Mouse (Mus musculus) testis, postnatal 14 days (tissue): ENCODE measurements around the gene Fchsd2.

Experiments used
- DNase-seq: peaks from one replicate; pipeline ENCODE4 v3.0.0; 2021; ENCODE audit warnings: low spot score

Fchsd2 gene

DNA sequence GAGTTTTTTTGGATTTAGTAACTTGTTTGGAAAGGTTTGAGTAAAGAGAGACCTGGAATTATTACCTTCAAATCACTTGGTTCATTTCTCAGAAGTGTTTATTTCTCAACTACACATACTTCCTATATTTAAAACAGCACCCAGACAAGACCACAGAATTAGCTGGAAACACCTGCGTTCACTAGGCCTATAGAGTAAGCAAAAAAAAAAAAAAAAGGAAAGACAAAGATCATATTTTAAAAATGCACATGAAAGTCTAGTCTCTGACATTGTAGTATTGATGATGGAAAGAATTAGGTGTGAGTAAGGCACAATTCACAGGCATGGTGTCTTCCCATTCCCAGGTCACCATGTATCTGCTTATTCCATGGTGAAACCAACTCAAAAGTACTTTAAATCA is 118.2 kb downstream of the Fchsd2 start:
- no peak for DNase-seq

DNA sequence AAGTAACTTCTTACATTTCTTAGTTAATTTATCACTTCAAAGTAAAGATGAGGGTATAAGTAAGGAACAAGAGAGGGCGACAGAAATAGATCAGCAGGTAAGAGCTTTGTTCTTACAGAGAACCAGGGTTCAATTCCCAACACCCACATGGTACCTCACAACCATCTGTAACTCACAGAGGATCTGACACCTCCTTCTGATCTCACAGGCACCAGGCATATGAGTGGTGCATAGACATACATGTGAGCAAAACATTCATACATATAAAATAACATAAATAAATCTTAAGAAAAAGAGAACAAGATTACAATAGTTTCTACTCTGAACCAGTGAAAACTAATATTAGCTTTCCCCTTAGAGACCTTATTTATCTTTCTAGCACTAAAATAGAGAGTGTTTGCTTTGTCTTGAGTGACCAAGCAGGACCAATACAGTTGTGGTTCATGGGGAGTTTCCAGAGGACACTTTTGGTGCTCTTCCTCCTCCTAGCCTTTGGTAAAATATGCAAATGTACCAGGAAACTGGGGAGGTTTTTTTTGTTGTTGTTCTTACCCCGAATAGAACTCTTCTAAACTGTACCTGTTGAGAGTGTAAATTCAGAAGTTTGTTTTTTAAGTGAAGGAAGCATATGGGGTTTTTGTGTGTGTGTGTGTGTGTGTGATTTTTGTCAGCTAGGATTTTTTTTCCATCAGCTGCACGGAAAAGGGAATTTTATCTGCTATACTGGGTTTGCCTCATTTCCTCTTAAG is 121.0 kb downstream of the Fchsd2 start:
- DNase-seq: no peak

DNA sequence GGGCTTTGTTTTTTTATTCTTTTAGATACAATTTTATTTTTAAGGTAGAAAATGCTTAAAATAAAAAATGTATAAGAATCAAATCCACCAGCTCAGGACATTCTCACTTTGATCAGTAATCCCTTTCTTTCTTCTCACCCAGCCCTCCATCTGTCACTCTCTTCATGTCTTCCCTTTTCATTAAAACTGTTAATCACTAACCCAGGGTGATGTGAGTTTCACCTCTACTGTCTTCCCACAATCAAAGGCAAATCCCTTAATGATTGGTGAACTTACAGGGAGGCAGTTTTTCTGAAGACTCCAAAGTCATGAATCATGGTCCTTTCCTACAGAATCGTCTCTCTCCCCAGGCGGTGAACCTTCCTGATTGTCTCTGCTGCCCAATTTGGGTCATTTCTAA is 124.1 kb downstream of the Fchsd2 start:
- no peak for DNase-seq

DNA sequence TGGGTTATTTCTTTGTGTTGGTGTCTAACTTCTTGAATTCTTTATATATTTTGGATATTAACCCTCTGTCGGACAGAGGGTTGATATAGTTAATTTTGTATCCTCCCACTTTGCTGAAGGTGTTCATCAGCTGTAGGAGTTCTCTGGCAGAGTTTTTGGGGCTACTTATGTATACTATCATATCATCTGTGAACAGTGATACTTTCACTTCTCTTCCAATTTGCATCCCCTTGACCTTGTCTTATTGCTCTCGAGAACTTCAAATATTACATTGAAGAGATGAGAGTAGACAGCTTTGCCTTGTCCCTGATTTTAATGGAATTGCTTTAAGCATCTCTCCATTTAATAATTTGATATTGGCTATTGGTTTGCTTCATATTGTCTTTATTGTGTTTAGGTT is 130.8 kb downstream of the Fchsd2 start:
- no peak for DNase-seq

- DNase-seq: no peak
Measured at GRCm38 (mm10) chr7:101229336-101229735, 136.7 kb downstream of the Fchsd2 start.

DNA sequence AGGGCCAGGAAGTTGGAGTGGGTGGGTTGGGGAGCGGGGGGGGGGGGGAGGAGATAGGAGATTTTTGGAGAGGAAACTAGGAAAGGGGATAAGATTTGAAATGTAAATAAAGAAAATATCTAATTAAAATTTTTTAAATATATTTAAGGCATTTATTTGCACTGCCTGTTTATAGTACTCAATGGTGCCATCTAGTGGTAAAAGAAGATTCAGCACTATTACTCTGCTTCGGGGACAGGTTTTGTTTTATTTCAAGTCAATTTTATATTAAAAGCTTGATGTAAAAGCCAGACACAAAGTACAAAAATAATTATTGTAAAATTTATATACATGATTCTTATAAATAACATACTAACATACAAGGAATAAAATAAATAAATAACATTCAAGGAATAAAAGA is 138.8 kb downstream of the Fchsd2 start:
- no peak for DNase-seq

- DNase-seq: no peak
Measured at GRCm38 (mm10) chr7:101232716-101233115, 140.1 kb downstream of the Fchsd2 start.

DNA sequence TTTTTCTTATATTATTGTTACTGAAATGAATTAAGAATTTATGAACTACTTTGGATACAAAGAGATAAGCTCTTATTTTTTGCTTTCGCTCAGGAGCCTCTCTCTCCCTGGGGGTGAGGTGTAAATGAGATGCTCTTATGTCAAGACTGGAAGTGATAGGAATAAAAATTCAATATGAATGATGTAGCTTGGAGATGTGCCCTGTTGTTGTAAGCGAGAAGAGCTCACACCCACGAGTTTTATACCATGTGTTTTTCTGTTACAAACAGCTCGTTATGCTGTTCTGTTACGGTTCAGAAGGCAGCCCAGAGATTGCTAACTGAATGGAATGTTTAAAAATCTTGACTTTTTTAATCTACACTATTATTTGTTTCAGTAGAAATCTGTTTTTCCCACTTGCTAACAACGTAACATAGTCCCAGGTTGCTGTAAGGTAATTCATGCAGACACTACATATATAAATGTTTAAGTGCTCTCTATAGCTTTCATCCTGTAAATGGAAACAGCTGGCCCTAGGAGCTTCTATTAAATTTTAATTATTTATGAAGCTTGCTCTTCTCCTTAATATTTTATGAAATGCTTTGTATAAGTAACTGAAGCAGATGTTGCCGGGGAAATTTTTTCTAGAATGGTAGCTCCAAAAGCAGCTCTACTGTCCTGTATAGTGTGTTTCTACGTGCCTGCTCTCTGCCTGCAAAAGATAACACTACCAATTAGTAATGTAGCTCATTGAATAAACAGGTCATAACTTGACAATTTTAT is 144.2 kb downstream of the Fchsd2 start:
- no peak for DNase-seq

GRCm38 (mm10) chr7:101248760-101249159 is 156.1 kb downstream of the Fchsd2 start:
- DNase-seq: no peak

DNA sequence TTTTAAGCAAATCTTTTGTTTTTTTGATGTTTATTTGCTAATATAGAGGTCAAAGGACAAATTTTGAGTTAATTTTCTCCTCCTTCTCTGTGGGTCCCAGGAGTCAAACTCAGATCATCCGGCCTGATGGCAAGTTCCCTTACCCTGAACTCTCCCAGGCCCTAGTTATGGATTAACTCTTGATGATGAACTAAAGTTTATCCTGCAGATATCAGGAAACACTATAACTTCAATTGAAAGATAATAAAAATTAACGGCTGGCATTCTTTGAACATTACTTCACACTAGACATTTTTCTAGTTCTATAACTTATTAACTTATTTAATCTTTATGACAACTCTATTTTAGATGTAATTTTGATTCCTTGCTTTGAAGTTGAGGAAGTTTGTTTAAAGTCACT is 156.5 kb downstream of the Fchsd2 start:
- DNase-seq: no peak

GRCm38 (mm10) chr7:101253071-101253470 is 160.4 kb downstream of the Fchsd2 start:
- DNase-seq: no peak

- no peak for DNase-seq
Measured at GRCm38 (mm10) chr7:101258482-101258881, 165.8 kb downstream of the Fchsd2 start.

GRCm38 (mm10) chr7:101261941-101262546 is 169.4 kb downstream of the Fchsd2 start:
- no peak for DNase-seq

GRCm38 (mm10) chr7:101263511-101263910 is 170.8 kb downstream of the Fchsd2 start:
- no peak for DNase-seq

DNA sequence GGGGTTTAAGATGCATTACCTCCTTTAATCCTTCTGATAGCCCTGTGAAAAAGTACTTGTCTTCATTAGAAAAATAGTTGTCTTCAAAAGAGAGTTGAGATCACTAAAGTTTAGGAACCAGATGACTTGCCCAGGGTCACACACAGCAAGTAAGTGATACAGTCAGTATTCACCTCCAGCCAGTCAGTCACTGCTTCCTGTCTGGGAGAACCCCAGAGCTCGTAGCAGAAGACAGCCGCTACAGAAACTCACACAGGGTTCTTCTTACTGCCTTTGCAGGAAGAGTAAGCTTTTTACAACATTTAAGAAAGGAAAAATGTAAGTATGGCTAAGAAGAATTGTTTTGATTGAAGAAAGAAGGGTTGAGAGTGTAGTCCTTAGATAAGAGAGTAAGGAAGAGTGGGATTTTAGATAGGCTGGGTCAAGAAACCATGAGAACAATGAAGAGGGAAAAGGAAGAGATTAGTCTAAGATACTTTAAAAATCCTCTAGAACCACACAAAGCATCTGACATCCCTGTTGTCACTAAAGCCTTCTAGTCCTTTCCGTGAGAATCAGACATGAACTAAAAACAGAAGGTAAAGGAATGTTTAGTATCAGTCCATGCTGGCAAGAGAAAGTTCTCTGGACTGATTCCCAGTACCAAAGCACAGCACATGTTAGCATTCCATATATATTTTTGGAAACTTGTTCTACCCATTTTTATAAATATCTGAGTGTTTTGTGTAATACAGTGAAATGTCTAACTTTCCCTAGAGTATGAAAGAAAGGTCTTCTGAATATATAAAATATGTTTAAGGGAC is 175.0 kb downstream of the Fchsd2 start:
- DNase-seq: no peak

DNA sequence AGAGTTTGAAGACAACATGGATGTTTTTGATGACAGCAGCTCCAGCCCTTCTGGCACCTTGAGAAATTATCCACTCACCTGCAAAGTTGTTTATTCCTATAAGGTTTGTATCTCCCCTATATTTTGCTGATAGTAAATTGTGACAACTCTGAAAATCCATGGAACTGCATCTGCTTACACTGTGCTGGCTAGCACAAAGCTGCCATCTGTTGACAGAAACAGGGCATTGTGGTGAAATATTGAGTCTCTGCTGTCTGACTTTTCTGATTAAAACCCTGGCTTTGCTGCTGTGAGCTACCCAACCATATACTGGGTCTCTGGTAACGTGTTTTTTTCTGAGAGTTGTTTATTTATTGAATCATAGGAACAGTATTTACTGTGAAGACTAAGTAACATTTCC is 178.9 kb downstream of the Fchsd2 start:
- DNase-seq: no peak

DNA sequence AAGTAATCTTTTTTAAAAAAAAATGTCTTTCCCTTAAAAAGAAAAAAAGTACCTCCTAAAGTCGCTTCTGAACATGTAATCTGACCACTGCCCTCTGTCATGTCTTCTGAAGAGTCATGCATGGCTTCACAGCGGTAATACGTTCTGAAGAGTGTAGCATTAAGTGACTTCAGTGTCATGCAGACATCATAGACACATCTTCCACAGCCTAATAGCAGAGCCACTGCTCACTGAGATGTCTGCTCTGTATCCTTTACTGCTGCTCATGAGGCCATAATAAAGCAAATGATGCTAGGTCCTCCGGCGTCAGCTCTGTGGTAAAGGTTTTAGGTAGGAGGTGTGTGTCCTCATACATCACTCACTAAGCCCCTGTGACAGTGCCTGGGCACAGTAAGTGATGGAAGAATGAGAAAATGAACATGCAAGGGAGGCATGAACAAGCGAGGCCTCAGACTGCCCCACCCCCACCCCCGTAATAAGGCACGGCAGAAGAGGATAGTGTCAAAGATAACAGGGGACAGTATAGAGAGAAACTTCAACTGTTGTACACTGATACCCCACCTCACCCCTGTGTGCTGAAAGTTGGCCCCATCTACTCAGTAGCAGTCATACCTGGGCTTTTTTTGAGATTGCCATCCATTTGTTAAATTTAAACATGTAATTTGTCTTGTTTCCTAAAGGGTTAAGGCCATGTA is 179.9 kb downstream of the Fchsd2 start:
- no peak for DNase-seq

DNA sequence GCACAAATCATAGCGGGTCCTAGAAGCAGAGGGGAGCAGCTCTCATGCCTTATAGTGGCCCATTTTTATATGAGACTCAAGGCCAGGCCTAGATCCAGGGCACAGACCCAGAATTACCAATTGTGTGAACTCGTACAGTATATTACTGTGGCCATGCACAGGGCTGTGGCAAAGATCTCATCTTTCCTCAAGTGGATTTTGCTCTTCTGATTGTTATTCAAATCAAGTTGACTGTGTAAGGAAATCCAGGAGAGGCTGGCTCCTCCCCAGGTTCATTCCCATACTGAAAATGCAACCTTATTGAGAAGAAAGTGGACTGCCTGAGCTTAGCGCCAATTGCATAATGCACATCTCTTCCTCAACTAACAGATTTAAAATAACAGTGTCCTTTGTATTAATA is 190.1 kb downstream of the Fchsd2 start:
- DNase-seq: no peak

- no peak for DNase-seq
Measured at GRCm38 (mm10) chr7:101284504-101284903, 191.8 kb downstream of the Fchsd2 start.

GRCm38 (mm10) chr7:101286891-101287290 is 194.2 kb downstream of the Fchsd2 start:
- DNase-seq: no peak

GRCm38 (mm10) chr7:101287820-101288219 is 195.2 kb downstream of the Fchsd2 start:
- DNase-seq: no peak

- no peak for DNase-seq
Measured at GRCm38 (mm10) chr7:101288436-101288835, 195.8 kb downstream of the Fchsd2 start.
